Mouse (Mus musculus) brain, embryonic 14.5 days (tissue): ENCODE results near the gene Bcl7c.

Experiments
- CTCF ChIP-seq: fragments of 200-500 bp; IDR thresholded peaks from 2 replicates; pipeline ENCODE4 v1.5.1; 2012; ENCODE audit warnings: inconsistent platforms, mild to moderate bottlenecking, moderate library complexity, borderline replicate concordance; ENCODE audit not compliant: insufficient read depth, insufficient read length; ENCODE audit errors: extremely low read depth
- POLR2A ChIP-seq: fragments of 200-500 bp; IDR thresholded peaks from 2 replicates; pipeline ENCODE4 v1.6.1; 2012; ENCODE audit warnings: mild to moderate bottlenecking, inconsistent platforms, borderline replicate concordance; ENCODE audit not compliant: poor library complexity, insufficient read depth, insufficient read length, severe bottlenecking; ENCODE audit errors: extremely low read depth

DNA sequence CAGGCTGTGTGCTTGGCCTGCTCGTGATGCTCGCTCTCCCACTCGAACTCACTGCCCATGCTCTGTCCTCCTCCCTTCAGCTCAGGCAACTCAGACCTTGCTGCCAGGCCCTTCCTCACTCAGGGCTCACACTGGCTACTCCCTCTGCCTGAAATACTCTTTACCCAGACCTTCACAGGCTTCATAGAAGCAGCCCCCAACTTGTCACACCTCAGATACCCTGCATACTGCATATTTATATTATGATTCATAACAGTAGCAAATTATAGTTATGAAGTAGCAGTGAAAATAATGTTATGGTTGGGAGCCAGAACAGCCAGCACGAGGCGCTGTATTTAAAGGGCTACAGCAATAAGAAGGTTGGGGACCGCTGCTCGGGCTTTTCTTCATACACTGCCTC is 19.8 kb downstream of the Bcl7c start:
- TF ChIP-seq CTCF (no peak), POLR2A (no peak)
